Mouse (Mus musculus): ENCODE data around the gene Smc6. TPM values are rescaled to one million over a fixed set of nuclear protein-coding genes. Genes with fewer than 3 reads are reported as not detected.
A peak's percentile ranks its signal among the peaks of the same experiment; 100 is the strongest.

The Smc6 gene
- polyA plus RNA-seq, 1 experiment from 2014 or later, result 92.7 TPM

GRCm38 (mm10) chr12:11226529-11227268, 39.0 kb upstream of the Smc6 start:
- DNase-seq (ENCODE audit: low spot score), result no peak
- Histone ChIP-seq H3K9me3 (ENCODE audit: control insufficient read depth, low read length) (no peaks in the 10 kb centered on the region), H3K4me3 (replicated peaks; ENCODE audit: low read length) (no peak overlapping the region), H3K36me3 (replicated peaks; ENCODE audit: control insufficient read depth, insufficient read depth) (no peaks in the 10 kb centered on the region), H3K27ac (no peak overlapping the region), H3K27me3 (ENCODE audit: control insufficient read depth, insufficient read depth, low read length) (no peaks in the 10 kb centered on the region), H3K4me2 (replicated peaks) (no peak overlapping the region), H3K9ac (no peak overlapping the region), H3K4me1 (replicated peaks; ENCODE audit: control insufficient read depth, insufficient read depth, low read length) (peaks cover 6% of the 10 kb centered on the region; the same call in 1 of the 2 replicates)
- no peak for ATAC-seq (ENCODE audit: low FRiP score)
- WGBS, result 86% methylated on average over 5 of the region's 5 CpGs

DNA sequence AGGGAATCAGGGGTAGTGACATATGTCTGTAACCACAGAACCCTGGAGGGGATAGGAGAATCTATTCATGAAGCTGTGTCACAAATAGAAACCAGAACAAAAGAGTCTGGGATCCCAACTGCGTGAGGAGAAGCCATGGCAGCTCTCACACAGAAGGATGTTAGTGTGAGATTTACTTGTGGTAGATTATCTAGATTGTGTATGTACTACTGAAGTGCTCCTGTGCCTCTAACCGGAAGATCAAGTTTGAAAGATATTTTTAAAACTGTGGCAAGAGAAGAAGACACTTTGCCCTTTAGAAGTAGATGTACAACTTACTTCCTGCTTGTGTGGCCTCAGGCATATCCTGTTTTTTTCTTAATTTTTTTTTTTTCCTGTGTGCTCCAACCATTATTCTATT, 35.4 kb upstream of the Smc6 start:
- H3K9ac ChIP-seq, result no peak overlapping the region
- no peaks in the 10 kb centered on the region for H3K9me3 ChIP-seq (ENCODE audit: control insufficient read depth, low read length)
- no peak overlapping the region for H3K4me2 ChIP-seq (replicated peaks)
- 76% methylated on average over 2 of the region's 2 CpGs for WGBS
- no peak for DNase-seq (ENCODE audit: low spot score)
- no peaks in the 10 kb centered on the region for H3K4me1 ChIP-seq (replicated peaks; ENCODE audit: control insufficient read depth, insufficient read depth, low read length)
- no peaks in the 10 kb centered on the region for H3K27me3 ChIP-seq (ENCODE audit: control insufficient read depth, insufficient read depth, low read length)
- ATAC-seq (ENCODE audit: low FRiP score), result no peak
- no peak overlapping the region for H3K4me3 ChIP-seq (replicated peaks; ENCODE audit: low read length)
- no peaks in the 10 kb centered on the region for H3K36me3 ChIP-seq (replicated peaks; ENCODE audit: control insufficient read depth, insufficient read depth)
- no peak overlapping the region for H3K27ac ChIP-seq

- WGBS, result 69% methylated on average over 2 of the region's 2 CpGs
- H3K4me2 ChIP-seq (replicated peaks), result no peak overlapping the region
- H3K4me1 ChIP-seq (replicated peaks; ENCODE audit: control insufficient read depth, insufficient read depth, low read length), result no peaks in the 10 kb centered on the region
- H3K27me3 ChIP-seq (ENCODE audit: control insufficient read depth, insufficient read depth, low read length), result no peaks in the 10 kb centered on the region
- H3K9me3 ChIP-seq (ENCODE audit: control insufficient read depth, low read length), result no peaks in the 10 kb centered on the region
- DNase-seq (ENCODE audit: low spot score), result no peak
- no peak overlapping the region for H3K9ac ChIP-seq
- H3K36me3 ChIP-seq (replicated peaks; ENCODE audit: control insufficient read depth, insufficient read depth), result no peaks in the 10 kb centered on the region
- no peak overlapping the region for H3K27ac ChIP-seq
- no peak for ATAC-seq (ENCODE audit: low FRiP score)
- no peak overlapping the region for H3K4me3 ChIP-seq (replicated peaks; ENCODE audit: low read length)
These were observed 29.7 kb upstream of the Smc6 start for GRCm38 (mm10) chr12:11235996-11236395.

GRCm38 (mm10) chr12:11247460-11247859, 18.2 kb upstream of the Smc6 start:
- DNase-seq (ENCODE audit: low spot score) (no peak), ATAC-seq (ENCODE audit: low FRiP score) (no peak)
- H3K27me3 ChIP-seq (ENCODE audit: control insufficient read depth, insufficient read depth, low read length), result no peaks in the 10 kb centered on the region
- no peak overlapping the region for H3K4me3 ChIP-seq (replicated peaks; ENCODE audit: low read length)
- no peaks in the 10 kb centered on the region for H3K36me3 ChIP-seq (replicated peaks; ENCODE audit: control insufficient read depth, insufficient read depth)
- no peak overlapping the region for H3K9ac ChIP-seq
- H3K4me2 ChIP-seq (replicated peaks), result no peak overlapping the region
- no peak overlapping the region for H3K27ac ChIP-seq
- no peaks in the 10 kb centered on the region for H3K9me3 ChIP-seq (ENCODE audit: control insufficient read depth, low read length)
- 98% methylated on average over 1 of the region's 1 CpGs for WGBS
- H3K4me1 ChIP-seq (replicated peaks; ENCODE audit: control insufficient read depth, insufficient read depth, low read length), result no peaks in the 10 kb centered on the region

DNA sequence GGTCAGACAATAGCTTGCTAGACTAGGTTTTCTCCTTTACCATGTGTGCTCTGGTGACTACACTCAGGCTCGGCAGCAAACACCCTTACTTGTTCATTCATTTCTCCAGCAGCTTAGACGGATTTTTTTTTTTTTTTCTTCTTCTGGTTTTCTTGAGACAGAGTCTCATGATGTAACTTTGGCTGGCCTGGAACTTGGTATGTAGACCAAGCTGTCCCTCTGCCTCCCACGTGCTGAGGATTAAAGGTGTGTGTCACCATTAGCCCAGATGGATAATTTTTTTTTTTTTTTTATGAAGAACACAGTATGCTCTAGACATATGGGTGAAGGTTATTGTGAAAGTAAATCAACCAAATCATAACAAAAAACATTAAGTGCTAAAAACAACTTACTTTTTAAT, 15.4 kb upstream of the Smc6 start:
- DNase-seq (ENCODE audit: low spot score) (no peak), ATAC-seq (ENCODE audit: low FRiP score) (no peak)
- Histone ChIP-seq H3K27ac (no peak overlapping the region), H3K9ac (no peak overlapping the region), H3K27me3 (ENCODE audit: control insufficient read depth, insufficient read depth, low read length) (no peaks in the 10 kb centered on the region), H3K4me2 (replicated peaks) (no peak overlapping the region), H3K36me3 (replicated peaks; ENCODE audit: control insufficient read depth, insufficient read depth) (no peaks in the 10 kb centered on the region), H3K4me3 (replicated peaks; ENCODE audit: low read length) (no peak overlapping the region), H3K4me1 (replicated peaks; ENCODE audit: control insufficient read depth, insufficient read depth, low read length) (no peaks in the 10 kb centered on the region), H3K9me3 (ENCODE audit: control insufficient read depth, low read length) (no peaks in the 10 kb centered on the region)
- 79% methylated on average over 3 of the region's 3 CpGs for WGBS

- Histone ChIP-seq H3K4me1 (replicated peaks; ENCODE audit: control insufficient read depth, insufficient read depth, low read length) (peaks cover 31% of the 10 kb centered on the region), H3K27me3 (ENCODE audit: control insufficient read depth, insufficient read depth, low read length) (no peaks in the 10 kb centered on the region), H3K9ac (peak overlapping the region; percentile 85), H3K4me3 (replicated peaks; ENCODE audit: low read length) (peak overlapping the region; percentile 82), H3K4me2 (replicated peaks) (peak overlapping the region; percentile 86), H3K27ac (no peak overlapping the region), H3K36me3 (replicated peaks; ENCODE audit: control insufficient read depth, insufficient read depth) (no peaks in the 10 kb centered on the region), H3K9me3 (ENCODE audit: control insufficient read depth, low read length) (no peaks in the 10 kb centered on the region)
- no peak for DNase-seq (ENCODE audit: low spot score)
- 6% methylated on average over 13 of the region's 13 CpGs for WGBS
- no peak for ATAC-seq (ENCODE audit: low FRiP score)
These were observed 791 bp upstream of the Smc6 start for GRCm38 (mm10) chr12:11264895-11265294.

DNA sequence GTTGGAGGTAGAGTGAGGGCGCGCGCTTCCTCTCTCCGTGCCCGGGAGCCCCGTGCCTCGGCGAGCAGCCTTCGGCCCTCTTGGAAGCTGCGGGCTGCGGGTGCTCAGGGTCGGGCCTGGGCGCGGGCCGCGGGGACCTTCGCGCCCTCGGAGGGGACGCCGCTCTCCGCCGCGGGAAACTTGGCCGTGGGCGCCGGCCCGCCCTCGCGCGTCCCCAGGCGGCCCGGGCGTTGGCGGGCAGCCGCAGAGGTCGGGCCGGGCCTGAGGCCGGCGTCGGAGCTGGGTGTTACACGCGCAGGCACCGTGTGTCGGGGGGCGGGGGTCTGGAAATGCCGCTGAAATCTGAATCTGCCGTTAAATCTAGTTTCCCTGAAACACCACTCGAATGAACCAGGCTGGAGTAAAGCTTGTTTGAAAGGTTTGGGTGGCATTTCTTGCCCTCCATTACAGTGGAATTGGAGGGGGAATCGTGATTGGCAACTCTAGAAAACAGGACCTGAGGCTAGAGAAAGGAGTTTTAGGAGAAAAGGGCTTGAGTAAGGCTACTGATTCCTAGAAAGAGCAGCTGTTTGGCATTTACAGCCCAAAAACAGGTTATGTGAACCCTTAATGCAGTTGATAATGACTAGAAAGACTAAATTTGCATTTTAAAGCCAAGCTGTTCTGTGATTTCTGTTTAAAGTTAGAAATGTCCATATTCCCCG, 748 bp downstream of the Smc6 start:
- Histone ChIP-seq H3K27me3 (ENCODE audit: control insufficient read depth, insufficient read depth, low read length) (no peaks in the 10 kb centered on the region), H3K27ac (peak overlapping the region; percentile 82), H3K36me3 (replicated peaks; ENCODE audit: control insufficient read depth, insufficient read depth) (no peaks in the 10 kb centered on the region), H3K4me2 (replicated peaks) (peak overlapping the region; percentile 67), H3K4me3 (replicated peaks; ENCODE audit: low read length) (peak overlapping the region; percentile 82), H3K4me1 (replicated peaks; ENCODE audit: control insufficient read depth, insufficient read depth, low read length) (peaks cover 31% of the 10 kb centered on the region), H3K9me3 (ENCODE audit: control insufficient read depth, low read length) (no peaks in the 10 kb centered on the region), H3K9ac (peak overlapping the region; percentile 85)
- ATAC-seq (ENCODE audit: low FRiP score), result peak; percentile 64
- DNase-seq (ENCODE audit: low spot score), result peak; percentile 50
- under 1% methylated on average over 51 of the region's 51 CpGs for WGBS

DNA sequence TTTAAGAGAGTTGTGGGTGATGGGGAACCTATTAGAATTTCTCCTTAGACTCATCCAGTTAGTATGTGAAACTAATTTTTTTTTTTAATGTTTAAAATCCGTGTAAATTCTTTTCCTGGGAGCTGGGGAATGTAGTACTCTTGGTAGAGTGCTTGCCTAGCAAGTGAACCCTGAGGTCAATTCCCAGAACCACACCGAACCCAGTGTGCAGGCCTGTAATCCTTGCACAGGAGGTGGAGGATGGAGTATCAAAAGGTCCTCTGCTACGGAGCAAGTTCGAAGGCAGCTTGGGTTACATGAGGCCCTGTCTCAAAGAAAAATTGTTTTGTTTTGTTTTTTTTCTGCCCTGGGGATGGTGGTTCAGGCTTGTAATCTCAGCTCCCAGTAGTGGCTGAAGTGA, 1.3 kb downstream of the Smc6 start:
- 3% methylated on average over 4 of the region's 4 CpGs for WGBS
- ATAC-seq (ENCODE audit: low FRiP score), result no peak
- Histone ChIP-seq H3K36me3 (replicated peaks; ENCODE audit: control insufficient read depth, insufficient read depth) (peaks cover 4% of the 10 kb centered on the region), H3K9ac (peak overlapping the region; percentile 85), H3K27me3 (ENCODE audit: control insufficient read depth, insufficient read depth, low read length) (no peaks in the 10 kb centered on the region), H3K9me3 (ENCODE audit: control insufficient read depth, low read length) (no peaks in the 10 kb centered on the region), H3K4me1 (replicated peaks; ENCODE audit: control insufficient read depth, insufficient read depth, low read length) (peaks cover 31% of the 10 kb centered on the region), H3K4me3 (replicated peaks; ENCODE audit: low read length) (peak overlapping the region; percentile 82), H3K4me2 (replicated peaks) (peak overlapping the region; percentile 67), H3K27ac (no peak overlapping the region)
- DNase-seq (ENCODE audit: low spot score), result no peak

GRCm38 (mm10) chr12:11272568-11272967, 6.9 kb downstream of the Smc6 start:
- ATAC-seq (ENCODE audit: low FRiP score), result no peak

More at GRCm38 (mm10) chr12:11272568-11272967, 6.9 kb downstream of the Smc6 start:
- Histone ChIP-seq H3K4me1 (replicated peaks; ENCODE audit: control insufficient read depth, insufficient read depth, low read length) (peaks cover 12% of the 10 kb centered on the region), H3K9me3 (ENCODE audit: control insufficient read depth, low read length) (no peaks in the 10 kb centered on the region), H3K36me3 (replicated peaks; ENCODE audit: control insufficient read depth, insufficient read depth) (peaks cover 46% of the 10 kb centered on the region), H3K4me2 (replicated peaks) (no peak overlapping the region), H3K27me3 (ENCODE audit: control insufficient read depth, insufficient read depth, low read length) (no peaks in the 10 kb centered on the region), H3K4me3 (replicated peaks; ENCODE audit: low read length) (no peak overlapping the region), H3K27ac (no peak overlapping the region), H3K9ac (no peak overlapping the region)
- no peak for DNase-seq (ENCODE audit: low spot score)
- WGBS, result 92% methylated on average over 4 of the region's 4 CpGs
